Mouse (Mus musculus): ENCODE measurements around the gene Sgms2.

DNA sequence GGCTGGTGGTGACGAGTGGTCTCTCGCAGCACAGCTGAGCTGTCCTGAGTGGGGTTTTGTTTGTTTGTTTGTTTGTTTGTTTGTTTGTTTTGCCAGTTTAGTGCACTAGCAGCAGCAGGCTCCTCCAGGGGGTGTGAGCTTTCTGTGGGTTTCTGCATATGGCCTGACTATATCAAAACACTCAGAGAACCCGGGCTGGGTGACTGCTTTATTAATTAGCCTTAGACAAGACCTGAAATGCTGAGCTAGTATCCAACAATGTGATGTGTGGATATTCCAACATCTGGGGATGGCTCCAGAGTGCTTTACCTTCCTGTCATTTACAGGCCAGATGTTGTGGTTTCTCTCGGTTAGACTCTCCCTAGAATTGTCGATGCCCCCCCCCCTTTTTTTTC, 187.9 kb downstream of the Sgms2 start:
- TF ChIP-seq SIN3A (IDR thresholded peaks at IDR 0.05; ENCODE audit: low read length) = no peak
- no peak for TF ChIP-seq ELF1 (IDR thresholded peaks at IDR 0.05; ENCODE audit: low read depth, low read length)
- TF ChIP-seq POLR2A (IDR thresholded peaks at IDR 0.05; ENCODE audit: control insufficient read depth in 1 of 2, insufficient read depth in 1 of 2, low read depth in 1 of 2, low read length in 2 of 2, poor library complexity in 1 of 2) = peak in 1 of 2 experiments; percentile 32; a peak in 3 of 4 replicates
- peak; percentile 57 for TF ChIP-seq NELFE (IDR thresholded peaks at IDR 0.05; ENCODE audit: low read depth, low read length)
- no peak for TF ChIP-seq E2F4 (IDR thresholded peaks at IDR 0.05; ENCODE audit: borderline replicate concordance, low read depth, low read length)
